Mouse (Mus musculus) ES-Bruce4 (cell line): Measurements from ENCODE around the gene Plbd1. TPM values are rescaled to one million over a fixed set of nuclear protein-coding genes. Genes with fewer than 3 reads are reported as not detected.
A peak's percentile ranks its signal among the peaks of the same experiment; 100 is the strongest.

Experiments used
- H3K27ac ChIP-seq: 2 replicates; pipeline ENCODE4 v1.5.1; 2012; ENCODE audit warnings: low read length, inconsistent platforms; ENCODE audit not compliant: insufficient read depth
- H3K27me3 ChIP-seq: 2 replicates; pipeline ENCODE4 v1.6.1; 2012; ENCODE audit warnings: mild to moderate bottlenecking, low read length, inconsistent platforms; ENCODE audit not compliant: control insufficient read depth, poor library complexity, insufficient read depth, severe bottlenecking
- H3K36me3 ChIP-seq: 2 replicates; pipeline ENCODE4 v1.6.1; 2012; ENCODE audit warnings: inconsistent platforms, mild to moderate bottlenecking, low read length, moderate library complexity; ENCODE audit not compliant: control insufficient read depth, poor library complexity, insufficient read depth, severe bottlenecking
- H3K4me1 ChIP-seq: one replicate; pipeline ENCODE4 v1.8.1; 2011; ENCODE audit warnings: low read length; ENCODE audit not compliant: control insufficient read depth, insufficient read depth
- H3K4me3 ChIP-seq: 2 replicates; pipeline ENCODE4 v1.5.1; 2011; ENCODE audit warnings: low read depth, mild to moderate bottlenecking, low read length
- H3K9ac ChIP-seq: 2 replicates; pipeline ENCODE4 v1.6.1; 2012; ENCODE audit warnings: low read depth, mild to moderate bottlenecking, inconsistent platforms; ENCODE audit not compliant: poor library complexity, severe bottlenecking
- H3K9me3 ChIP-seq: replicated peaks from 2 replicates; pipeline ENCODE4 v1.6.1; 2012; ENCODE audit warnings: mild to moderate bottlenecking, low read length, inconsistent platforms; ENCODE audit not compliant: control insufficient read depth, poor library complexity, insufficient read depth, severe bottlenecking
- CTCF ChIP-seq: IDR thresholded peaks from one replicate; pipeline ENCODE4 v1.8.1; 2011; ENCODE audit warnings: low read depth, low read length
- EP300 ChIP-seq: IDR thresholded peaks from 2 replicates; pipeline ENCODE4 v1.6.1; 2011; ENCODE audit warnings: low read depth, low read length; ENCODE audit not compliant: insufficient read depth
- POLR2A ChIP-seq: IDR thresholded peaks from one replicate; pipeline ENCODE4 v1.8.1; 2011; ENCODE audit warnings: low read length; ENCODE audit not compliant: insufficient read depth
- polyA plus RNA-seq: library from polyadenylated mRNA; stranded (reverse); fragments of >200 nt; gene quantifications from 2 replicates; pipeline ENCODE4 v1.2.4, GENCODE M21; 2011; ENCODE audit warnings: low read depth; ENCODE audit not compliant: missing spikeins, insufficient read depth, insufficient read length

Gene Plbd1
- polyA plus RNA-seq, 1 experiment: 1.2 TPM

- Histone ChIP-seq H3K36me3 (no peaks in the 10 kb centered on the region), H3K27ac (no peak overlapping the region), H3K27me3 (no peaks in the 10 kb centered on the region), H3K4me3 (no peak overlapping the region), H3K9me3 (no peaks in the 10 kb centered on the region), H3K4me1 (no peaks in the 10 kb centered on the region), H3K9ac (no peak overlapping the region)
- TF ChIP-seq POLR2A (no peak), EP300 (no peak), CTCF (no peak)
Observed at GRCm38 (mm10) chr6:136689790-136690413, 28.2 kb upstream of the Plbd1 start.

- Histone ChIP-seq H3K27me3 (no peaks in the 10 kb centered on the region), H3K9me3 (no peaks in the 10 kb centered on the region), H3K9ac (no peak overlapping the region), H3K4me1 (peaks cover 2% of the 10 kb centered on the region), H3K36me3 (no peaks in the 10 kb centered on the region), H3K27ac (no peak overlapping the region), H3K4me3 (no peak overlapping the region)
- TF ChIP-seq EP300 (no peak), CTCF (no peak), POLR2A (no peak)
Observed at GRCm38 (mm10) chr6:136685433-136685832, 23.7 kb upstream of the Plbd1 start.

GRCm38 (mm10) chr6:136683410-136684334, 21.9 kb upstream of the Plbd1 start:
- peaks cover 2% of the 10 kb centered on the region for H3K4me1 ChIP-seq
- TF ChIP-seq CTCF (peak; percentile 1), EP300 (no peak)
- no peaks in the 10 kb centered on the region for H3K9me3 ChIP-seq
- no peak overlapping the region for H3K27ac ChIP-seq
- no peaks in the 10 kb centered on the region for H3K36me3 ChIP-seq
- H3K27me3 ChIP-seq: no peaks in the 10 kb centered on the region
- H3K4me3 ChIP-seq: no peak overlapping the region
- H3K9ac ChIP-seq: no peak overlapping the region

GRCm38 (mm10) chr6:136679381-136679780, 17.7 kb upstream of the Plbd1 start:
- H3K9me3 ChIP-seq: no peaks in the 10 kb centered on the region; the same call in 1 of the 2 replicates
- H3K27me3 ChIP-seq: no peaks in the 10 kb centered on the region
- H3K36me3 ChIP-seq: no peaks in the 10 kb centered on the region
- H3K4me1 ChIP-seq: peaks cover 4% of the 10 kb centered on the region
- no peak overlapping the region for H3K4me3 ChIP-seq
- no peak overlapping the region for H3K9ac ChIP-seq
- TF ChIP-seq EP300: no peak
- TF ChIP-seq CTCF: no peak
- TF ChIP-seq POLR2A: no peak
- no peak overlapping the region for H3K27ac ChIP-seq

GRCm38 (mm10) chr6:136674935-136675334, 13.2 kb upstream of the Plbd1 start:
- no peak overlapping the region for H3K9ac ChIP-seq
- H3K36me3 ChIP-seq: no peaks in the 10 kb centered on the region
- no peaks in the 10 kb centered on the region for H3K27me3 ChIP-seq
- TF ChIP-seq EP300 (no peak), CTCF (no peak), POLR2A (no peak)
- no peak overlapping the region for H3K4me3 ChIP-seq
- H3K4me1 ChIP-seq: peaks cover 2% of the 10 kb centered on the region
- H3K9me3 ChIP-seq: no peaks in the 10 kb centered on the region; the same call in 1 of the 2 replicates
- no peak overlapping the region for H3K27ac ChIP-seq

GRCm38 (mm10) chr6:136672467-136672866, 10.7 kb upstream of the Plbd1 start:
- Histone ChIP-seq H3K27me3 (no peaks in the 10 kb centered on the region; the same call in 1 of the 2 replicates), H3K9ac (no peak overlapping the region), H3K9me3 (no peaks in the 10 kb centered on the region; the same call in 1 of the 2 replicates), H3K27ac (no peak overlapping the region), H3K4me1 (peaks cover 6% of the 10 kb centered on the region), H3K36me3 (no peaks in the 10 kb centered on the region), H3K4me3 (no peak overlapping the region)
- TF ChIP-seq POLR2A: no peak
- no peak for TF ChIP-seq CTCF
- TF ChIP-seq EP300: no peak
